Mouse (Mus musculus) heart, embryonic 15.5 days (tissue): ENCODE results near the gene Ccnl2. TPM values are rescaled to one million over a fixed set of nuclear protein-coding genes. Genes with fewer than 3 reads are reported as not detected.
A peak's percentile ranks its signal among the peaks of the same experiment; 100 is the strongest.

Source experiments
- ATAC-seq: fragments of 200-750 bp; cut with Nextera tagmentation; replicated peaks from 2 replicates; pipeline ENCODE4 v1.8.0; 2017; ENCODE audit warnings: low read depth, moderate TSS enrichment; ENCODE audit not compliant: insufficient number of reproducible peaks, insufficient read depth, low FRiP score
- H3K27ac ChIP-seq: fragments of 300-500 bp; sonication (generic); 2 replicates; pipeline ENCODE4 v1.5.1; 2015; ENCODE audit warnings: mild to moderate bottlenecking, inconsistent platforms
- H3K27me3 ChIP-seq: fragments of 300-500 bp; sonication (generic); 2 replicates; pipeline ENCODE4 v1.6.1; 2015; ENCODE audit warnings: inconsistent platforms
- H3K36me3 ChIP-seq: fragments of 300-500 bp; sonication (generic); 2 replicates; pipeline ENCODE4 v1.6.1; 2015; ENCODE audit warnings: mild to moderate bottlenecking, inconsistent platforms
- H3K4me1 ChIP-seq: fragments of 300-500 bp; sonication (generic); replicated peaks from 2 replicates; pipeline ENCODE4 v1.6.1; 2015; ENCODE audit warnings: inconsistent platforms
- H3K4me2 ChIP-seq: fragments of 300-500 bp; sonication (generic); 2 replicates; pipeline ENCODE4 v1.6.1; 2015; ENCODE audit warnings: inconsistent platforms, mild to moderate bottlenecking, moderate library complexity
- H3K4me3 ChIP-seq: fragments of 300-500 bp; sonication (generic); 2 replicates; pipeline ENCODE4 v1.5.1; 2015; ENCODE audit warnings: mild to moderate bottlenecking, inconsistent platforms
- H3K9ac ChIP-seq: fragments of 300-500 bp; sonication (generic); 2 replicates; pipeline ENCODE4 v1.6.1; 2015; ENCODE audit warnings: mild to moderate bottlenecking, inconsistent platforms
- H3K9me3 ChIP-seq: fragments of 300-500 bp; sonication (generic); replicated peaks from 2 replicates; pipeline ENCODE4 v1.6.1; 2016; ENCODE audit warnings: inconsistent platforms
- WGBS: fragments of 180-500 bp; shearing (Covaris S2); methylation state at CpG from one replicate; pipeline ENCODE4 v1.1.7; 2015; ENCODE audit warnings: mixed read lengths; 5-methylcytosine and 5-hydroxymethylcytosine counted together
- microRNA-seq: library from miRNA; unstranded; fragments of <30 nt; microRNA quantifications from one replicate; pipeline ENCODE4, GENCODE M21; 2016
- polyA plus RNA-seq: library from polyadenylated mRNA; unstranded; fragments of >200 nt; fragmentation: Nextera tagmentation; extraction: Ambion mirVana; gene quantifications from 2 replicates; pipeline ENCODE4 v1.2.1, GENCODE M21; 2015

Ccnl2 gene
- polyA plus RNA-seq, 1 experiment from 2014 or later: 106 TPM

DNA sequence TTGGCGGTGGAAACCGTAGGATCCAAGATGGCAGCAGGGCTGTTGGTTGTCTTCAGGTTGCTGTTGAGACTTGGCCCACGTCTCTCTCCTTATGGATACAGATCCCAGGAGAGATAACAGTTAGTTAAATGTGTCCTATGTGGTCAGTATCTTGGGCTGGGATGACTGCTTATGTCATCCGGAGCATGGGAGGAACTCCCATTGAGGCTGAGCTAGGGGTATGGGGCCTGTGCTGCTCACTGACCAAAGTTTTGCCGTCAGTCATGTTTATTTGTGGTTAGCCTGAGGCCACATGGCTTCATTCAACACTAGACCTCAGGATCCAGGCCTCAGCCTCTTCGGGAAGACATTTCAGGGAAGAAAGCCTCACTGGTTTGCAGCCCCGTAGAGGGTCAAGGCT, 59.1 kb downstream of the Ccnl2 start:
- peaks cover 36% of the 10 kb centered on the region for H3K36me3 ChIP-seq
- 88% methylated on average over 7 of the region's 7 CpGs for WGBS

More for the DNA sequence above, 59.1 kb downstream of the Ccnl2 start:
- H3K4me1 ChIP-seq: peaks cover 13% of the 10 kb centered on the region
- H3K4me2 ChIP-seq: no peak overlapping the region
- no peak overlapping the region for H3K4me3 ChIP-seq
- no peaks in the 10 kb centered on the region for H3K27me3 ChIP-seq
- no peak overlapping the region for H3K27ac ChIP-seq
- no peak for ATAC-seq
- H3K9ac ChIP-seq: 0 out of 2 replicates have a peak overlapping the region, but pooled peaks have one; percentile 28
- no peaks in the 10 kb centered on the region for H3K9me3 ChIP-seq

Small RNA genes within 50 kb of the gene (microRNA-seq; reads per million reads assigned to microRNA genes)
- not detected for gene Gm27743

Other genes with a start within 250 kb of the Ccnl2 start
- 5.8 and 6.7 TPM in 2 replicates for gene Slc35e2, start 211.1 kb upstream of the Ccnl2 start, polyA plus RNA-seq
- gene Cdk11b, start 187.6 kb upstream of the Ccnl2 start, polyA plus RNA-seq: 38.4 and 41.8 TPM in 2 replicates
- gene Gm10563, start 167.1 kb upstream of the Ccnl2 start, polyA plus RNA-seq: not detected in 2 replicates
- 65.5 and 74.9 TPM in 2 replicates for gene Mmp23, start 159.1 kb upstream of the Ccnl2 start, polyA plus RNA-seq
- gene Mib2, start 143.3 kb upstream of the Ccnl2 start, polyA plus RNA-seq: 17.3 and 23.4 TPM in 2 replicates
- 3.8 and 5.0 TPM in 2 replicates for gene Fndc10, start 118.1 kb upstream of the Ccnl2 start, polyA plus RNA-seq
- gene Ssu72, start 107.7 kb upstream of the Ccnl2 start, polyA plus RNA-seq: 97.0 and 107 TPM in 2 replicates
- gene Tmem240, start 77.7 kb upstream of the Ccnl2 start, polyA plus RNA-seq: 0.53 and 0.56 TPM in 2 replicates
- gene Atad3a, start 51.4 kb upstream of the Ccnl2 start, polyA plus RNA-seq: 88.9 and 108 TPM in 2 replicates
- 5.9 and 7.8 TPM in 2 replicates for gene Vwa1, start 37.8 kb upstream of the Ccnl2 start, polyA plus RNA-seq
- gene Tmem88b, start 26.6 kb upstream of the Ccnl2 start, polyA plus RNA-seq: 1.7 and 2.0 TPM in 2 replicates
- gene Ankrd65, start 22.1 kb upstream of the Ccnl2 start, polyA plus RNA-seq: 0.13 TPM in 1 of 2 replicates, not detected in the other
- gene Mrpl20, start 9.6 kb upstream of the Ccnl2 start, polyA plus RNA-seq: 131 TPM in 2 replicates
- gene Aurkaip1, start 18.8 kb downstream of the Ccnl2 start, polyA plus RNA-seq: 121 and 124 TPM in 2 replicates
- gene Mxra8, start 27.2 kb downstream of the Ccnl2 start, polyA plus RNA-seq: 72.7 and 91.4 TPM in 2 replicates
- 8.1 and 12.2 TPM in 2 replicates for gene Dvl1, start 34.9 kb downstream of the Ccnl2 start, polyA plus RNA-seq
- gene Tas1r3, start 50.9 kb downstream of the Ccnl2 start, polyA plus RNA-seq: 0.14 TPM in 2 replicates
- 7.8 and 10.3 TPM in 2 replicates for gene Cptp, start 57.0 kb downstream of the Ccnl2 start, polyA plus RNA-seq
- 27.3 and 41.4 TPM in 2 replicates for gene Ints11, start 57.1 kb downstream of the Ccnl2 start, polyA plus RNA-seq
- gene Pusl1, start 79.3 kb downstream of the Ccnl2 start, polyA plus RNA-seq: 28.7 and 32.4 TPM in 2 replicates
- 8.2 and 13.5 TPM in 2 replicates for gene Acap3, start 79.3 kb downstream of the Ccnl2 start, polyA plus RNA-seq
- gene Ube2j2, start 131.3 kb downstream of the Ccnl2 start, polyA plus RNA-seq: 71.7 and 79.0 TPM in 2 replicates
- gene C1qtnf12, start 149.8 kb downstream of the Ccnl2 start, polyA plus RNA-seq: 24.9 and 31.3 TPM in 2 replicates
- 7.7 and 10.0 TPM in 2 replicates for gene B3galt6, start 180.2 kb downstream of the Ccnl2 start, polyA plus RNA-seq
- gene Sdf4, start 180.4 kb downstream of the Ccnl2 start, polyA plus RNA-seq: 105 and 127 TPM in 2 replicates
- gene Tnfrsf4, start 201.4 kb downstream of the Ccnl2 start, polyA plus RNA-seq: 0.36 and 0.55 TPM in 2 replicates
- gene Tnfrsf18, start 213.7 kb downstream of the Ccnl2 start, polyA plus RNA-seq: 1.9 and 2.9 TPM in 2 replicates
- 0.59 and 1.1 TPM in 2 replicates for gene Ttll10, start 246.9 kb downstream of the Ccnl2 start, polyA plus RNA-seq